Mouse (Mus musculus): ENCODE results near the gene Gm815. TPM values are rescaled to one million over a fixed set of nuclear protein-coding genes. Genes with fewer than 3 reads are reported as not detected.

Gene Gm815
- not detected in 2 replicates for polyA plus RNA-seq (2015; fragmentation: Nextera tagmentation; extraction: Ambion mirVana)

DNA sequence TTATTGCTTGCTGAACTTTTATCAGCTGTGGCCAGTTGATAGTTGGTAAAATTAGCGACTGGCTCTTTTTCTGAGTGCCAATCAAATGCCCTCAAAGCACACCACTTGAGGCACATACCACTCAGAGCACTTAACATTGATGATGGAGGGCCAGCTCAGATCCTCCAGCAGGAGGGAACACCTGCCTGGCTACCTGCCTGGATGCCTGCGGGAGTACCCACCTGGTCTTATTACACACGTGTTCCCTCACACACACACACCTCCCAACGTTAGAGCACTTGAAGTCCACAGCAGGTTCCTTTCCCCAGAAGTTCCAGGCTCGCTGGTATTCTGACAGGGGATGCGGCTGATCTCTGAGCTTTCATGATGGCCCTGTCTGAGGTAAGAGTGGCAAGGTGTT, at the start of gene Gm815:
TSS of gene Gm815 (plus strand) at position 266 of the 400 bp plus-strand sequence.
- H3K4me3 ChIP-seq: no peak within 1 kb of the TSS
- no peaks in the 10 kb centered on the region for H3K36me3 ChIP-seq
- H3K4me1 ChIP-seq: no peaks in the 10 kb centered on the region
- no peak for ATAC-seq (ENCODE audit: insufficient number of reproducible peaks, low FRiP score, low TSS enrichment, low read depth)
- H3K4me2 ChIP-seq: no peak within 1 kb of the TSS
- H3K9ac ChIP-seq: no peak within 1 kb of the TSS
- no peaks in the 10 kb centered on the region for H3K27me3 ChIP-seq
- H3K9me3 ChIP-seq: no peaks in the 10 kb centered on the region
- no peak within 1 kb of the TSS for H3K27ac ChIP-seq
- 69% methylated on average over 6 of the region's 6 CpGs for WGBS

DNA sequence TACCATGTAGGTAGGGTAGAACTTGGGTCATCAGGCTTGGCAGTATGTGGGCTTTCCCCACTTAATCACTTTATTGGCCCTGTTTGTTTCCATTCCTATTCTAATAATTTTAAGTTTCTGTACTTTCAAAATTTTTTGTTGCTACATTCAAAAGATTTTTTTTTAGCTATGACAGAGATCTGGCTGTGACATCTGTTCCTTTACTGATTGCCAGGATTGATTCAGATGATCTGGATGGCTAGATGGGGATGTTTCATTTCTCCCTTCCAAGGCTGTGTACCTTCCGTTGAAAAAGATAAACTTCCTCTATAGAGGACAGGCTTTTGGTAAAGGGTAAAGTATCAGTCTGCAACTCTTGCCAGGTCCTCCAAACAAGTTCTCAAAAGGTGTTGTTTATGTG, 48.1 kb upstream of the Gm815 start:
- Histone ChIP-seq H3K36me3 (no peaks in the 10 kb centered on the region), H3K9ac (no peak overlapping the region), H3K27me3 (no peaks in the 10 kb centered on the region), H3K4me3 (no peak overlapping the region), H3K9me3 (no peaks in the 10 kb centered on the region), H3K4me1 (no peaks in the 10 kb centered on the region), H3K4me2 (no peak overlapping the region), H3K27ac (no peak overlapping the region)
- ATAC-seq (ENCODE audit: insufficient number of reproducible peaks, low FRiP score, low TSS enrichment, low read depth): no peak
- WGBS: 80% methylated on average over 1 of the region's 1 CpGs

- no peak for ATAC-seq (ENCODE audit: insufficient number of reproducible peaks, low FRiP score, low TSS enrichment, low read depth)
- Histone ChIP-seq H3K9ac (no peak overlapping the region), H3K4me2 (no peak overlapping the region), H3K27me3 (no peaks in the 10 kb centered on the region), H3K27ac (no peak overlapping the region), H3K36me3 (no peaks in the 10 kb centered on the region), H3K9me3 (no peaks in the 10 kb centered on the region), H3K4me1 (peaks cover 15% of the 10 kb centered on the region), H3K4me3 (no peak overlapping the region)
- WGBS: 83% methylated on average over 6 of the region's 6 CpGs
These were observed 41.8 kb upstream of the Gm815 start for GRCm38 (mm10) chr19:26843896-26844295.

- H3K27ac ChIP-seq: peak overlapping the region; percentile 14; the same call in 1 of the 2 replicates
- peak overlapping the region; percentile 44 for H3K4me2 ChIP-seq
- H3K36me3 ChIP-seq: no peaks in the 10 kb centered on the region
- 25% methylated on average over 8 of the region's 8 CpGs for WGBS
- H3K9me3 ChIP-seq: no peaks in the 10 kb centered on the region
- H3K9ac ChIP-seq: no peak overlapping the region
- H3K4me1 ChIP-seq: peaks cover 15% of the 10 kb centered on the region
- no peak for ATAC-seq (ENCODE audit: insufficient number of reproducible peaks, low FRiP score, low TSS enrichment, low read depth)
- peak overlapping the region; percentile 58; the same call in 1 of the 2 replicates for H3K4me3 ChIP-seq
- H3K27me3 ChIP-seq: no peaks in the 10 kb centered on the region
These were observed 40.9 kb upstream of the Gm815 start for GRCm38 (mm10) chr19:26844813-26845212.

GRCm38 (mm10) chr19:26845276-26846016, 40.2 kb upstream of the Gm815 start:
- peak overlapping the region; percentile 44 for H3K4me2 ChIP-seq
- no peaks in the 10 kb centered on the region for H3K9me3 ChIP-seq
- no peaks in the 10 kb centered on the region for H3K27me3 ChIP-seq
- no peaks in the 10 kb centered on the region for H3K36me3 ChIP-seq
- H3K4me1 ChIP-seq: peaks cover 15% of the 10 kb centered on the region
- peak overlapping the region; percentile 58 for H3K4me3 ChIP-seq
- peak; percentile 75 for ATAC-seq (ENCODE audit: insufficient number of reproducible peaks, low FRiP score, low TSS enrichment, low read depth)
- peak overlapping the region; percentile 94 for H3K27ac ChIP-seq
- H3K9ac ChIP-seq: peak overlapping the region; percentile 50; the same call in 1 of the 2 replicates
- under 1% methylated on average over 16 of the region's 16 CpGs for WGBS

DNA sequence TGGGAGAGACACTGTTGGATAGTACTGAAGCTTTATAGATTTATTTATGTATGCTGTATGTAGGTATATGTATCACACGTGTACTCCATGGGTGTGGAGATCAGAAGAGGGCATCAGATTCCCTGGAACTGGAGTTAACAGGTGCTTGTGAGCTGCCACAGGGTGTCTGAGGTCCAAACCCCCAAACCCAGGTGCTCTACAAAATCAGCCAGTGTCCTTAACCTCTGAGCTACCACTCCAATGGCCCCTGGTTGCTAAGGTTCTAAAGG, 39.7 kb upstream of the Gm815 start:
- Histone ChIP-seq H3K27ac (peak overlapping the region; percentile 94), H3K4me2 (peak overlapping the region; percentile 44), H3K27me3 (no peaks in the 10 kb centered on the region), H3K4me1 (peaks cover 15% of the 10 kb centered on the region), H3K36me3 (no peaks in the 10 kb centered on the region), H3K4me3 (peak overlapping the region; percentile 58), H3K9me3 (no peaks in the 10 kb centered on the region), H3K9ac (0 out of 2 replicates have a peak overlapping the region, but pooled peaks have one; percentile 50)
- ATAC-seq (ENCODE audit: insufficient number of reproducible peaks, low FRiP score, low TSS enrichment, low read depth): no peak
- WGBS: 3% methylated on average over 1 of the region's 1 CpGs

- H3K36me3 ChIP-seq: no peaks in the 10 kb centered on the region
- H3K27ac ChIP-seq: no peak overlapping the region
- H3K4me1 ChIP-seq: 0 out of 2 replicates have a peak, but pooled peaks cover 6% of the 10 kb centered on the region
- no peak overlapping the region for H3K4me2 ChIP-seq
- 71% methylated on average over 10 of the region's 10 CpGs for WGBS
- H3K4me3 ChIP-seq: no peak overlapping the region
- no peak for ATAC-seq (ENCODE audit: insufficient number of reproducible peaks, low FRiP score, low TSS enrichment, low read depth)
- no peaks in the 10 kb centered on the region for H3K27me3 ChIP-seq
- no peaks in the 10 kb centered on the region for H3K9me3 ChIP-seq
- no peak overlapping the region for H3K9ac ChIP-seq
These were observed 34.5 kb upstream of the Gm815 start for GRCm38 (mm10) chr19:26851017-26851782.

GRCm38 (mm10) chr19:26852325-26852900, 33.3 kb upstream of the Gm815 start:
- Histone ChIP-seq H3K27ac (no peak overlapping the region), H3K4me2 (no peak overlapping the region), H3K36me3 (no peaks in the 10 kb centered on the region), H3K9ac (no peak overlapping the region), H3K4me3 (no peak overlapping the region), H3K9me3 (no peaks in the 10 kb centered on the region), H3K4me1 (0 out of 2 replicates have a peak, but pooled peaks cover 4% of the 10 kb centered on the region), H3K27me3 (no peaks in the 10 kb centered on the region)
- no peak for ATAC-seq (ENCODE audit: insufficient number of reproducible peaks, low FRiP score, low TSS enrichment, low read depth)
- 49% methylated on average over 10 of the region's 10 CpGs for WGBS

GRCm38 (mm10) chr19:26853701-26854282, 31.9 kb upstream of the Gm815 start:
- Histone ChIP-seq H3K4me2 (no peak overlapping the region), H3K9ac (no peak overlapping the region), H3K27ac (no peak overlapping the region), H3K9me3 (no peaks in the 10 kb centered on the region), H3K36me3 (no peaks in the 10 kb centered on the region), H3K4me1 (0 out of 2 replicates have a peak, but pooled peaks cover 4% of the 10 kb centered on the region), H3K4me3 (no peak overlapping the region), H3K27me3 (no peaks in the 10 kb centered on the region)
- 46% methylated on average over 8 of the region's 8 CpGs for WGBS
- ATAC-seq (ENCODE audit: insufficient number of reproducible peaks, low FRiP score, low TSS enrichment, low read depth): no peak

DNA sequence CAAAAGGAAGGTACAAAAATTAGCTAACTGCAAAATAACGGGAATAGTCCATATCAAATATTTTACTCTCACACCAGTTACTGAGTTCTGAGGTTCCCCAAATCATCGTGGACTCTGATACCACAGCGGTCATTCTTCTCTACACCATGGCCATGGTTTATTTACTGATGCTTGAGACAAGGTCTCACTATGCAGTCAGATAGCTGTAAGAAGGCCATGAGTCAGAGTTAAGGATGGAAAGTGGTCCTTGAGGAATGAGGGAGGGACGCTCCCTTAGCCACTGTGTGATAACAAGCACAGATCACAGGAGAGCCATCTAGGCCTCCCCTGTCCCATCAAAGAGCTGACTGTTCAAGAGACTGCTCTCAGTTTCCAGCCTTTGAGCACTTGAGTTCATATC, 31.0 kb upstream of the Gm815 start:
- ATAC-seq (ENCODE audit: insufficient number of reproducible peaks, low FRiP score, low TSS enrichment, low read depth): no peak
- 0 out of 2 replicates have a peak, but pooled peaks cover 4% of the 10 kb centered on the region for H3K4me1 ChIP-seq
- no peaks in the 10 kb centered on the region for H3K27me3 ChIP-seq
- no peaks in the 10 kb centered on the region for H3K9me3 ChIP-seq
- no peaks in the 10 kb centered on the region for H3K36me3 ChIP-seq
- no peak overlapping the region for H3K9ac ChIP-seq
- no peak overlapping the region for H3K27ac ChIP-seq
- no peak overlapping the region for H3K4me3 ChIP-seq
- 87% methylated on average over 4 of the region's 4 CpGs for WGBS
- no peak overlapping the region for H3K4me2 ChIP-seq

- no peak overlapping the region for H3K4me3 ChIP-seq
- H3K9me3 ChIP-seq: no peaks in the 10 kb centered on the region
- no peak for ATAC-seq (ENCODE audit: insufficient number of reproducible peaks, low FRiP score, low TSS enrichment, low read depth)
- H3K27me3 ChIP-seq: no peaks in the 10 kb centered on the region
- no peaks in the 10 kb centered on the region for H3K36me3 ChIP-seq
- no peak overlapping the region for H3K4me2 ChIP-seq
- H3K9ac ChIP-seq: no peak overlapping the region
- H3K27ac ChIP-seq: no peak overlapping the region
- 0 out of 2 replicates have a peak, but pooled peaks cover 4% of the 10 kb centered on the region for H3K4me1 ChIP-seq
- 86% methylated on average over 7 of the region's 7 CpGs for WGBS
These were observed 30.5 kb upstream of the Gm815 start for GRCm38 (mm10) chr19:26855152-26855551.

Data from limb, embryonic 15.5 days (tissue).